Mouse (Mus musculus): ENCODE measurements around the gene Nat14.
"Not testable (repeated sequence)": the region's sequence is repeated elsewhere in the genome, so short reads cannot be mapped to it uniquely, and the experiment has no call there.

Nat14 gene

DNA sequence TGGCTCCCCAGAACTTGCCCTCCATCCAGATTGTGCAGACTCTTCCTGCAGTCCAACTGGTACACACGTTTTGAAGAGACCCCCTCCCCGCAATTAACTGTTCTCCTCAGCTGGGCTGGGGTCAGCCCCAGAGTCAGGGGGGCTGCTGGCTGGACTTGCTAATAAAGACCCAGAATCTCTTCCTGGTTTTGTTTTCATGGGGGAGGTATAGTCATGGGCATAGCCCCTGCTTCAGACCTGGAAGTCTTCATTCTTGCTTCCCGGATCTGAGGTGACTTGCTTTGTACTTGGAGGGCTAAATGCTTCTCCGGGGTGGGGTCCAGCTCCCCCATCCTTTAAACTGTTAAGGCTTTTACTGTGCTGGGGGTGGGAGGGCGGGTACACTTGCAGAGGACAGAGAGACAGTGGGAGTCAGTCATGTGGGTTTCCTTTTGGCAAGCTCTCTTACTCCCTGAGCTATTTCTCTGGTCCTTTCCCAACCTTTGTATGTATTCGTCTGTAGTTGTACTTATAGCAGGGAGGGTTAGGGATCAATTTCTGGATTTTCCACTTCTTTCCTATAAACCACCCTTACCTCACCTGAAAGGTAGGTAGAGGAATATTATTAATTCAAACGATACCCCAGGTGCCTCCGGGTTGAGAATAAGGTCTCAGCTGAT is at the start of gene Nat14:
Gene Nat14 (plus strand): TSS at position 205 of the 659 bp plus-strand sequence.
- DNase-seq: no peak

DNA sequence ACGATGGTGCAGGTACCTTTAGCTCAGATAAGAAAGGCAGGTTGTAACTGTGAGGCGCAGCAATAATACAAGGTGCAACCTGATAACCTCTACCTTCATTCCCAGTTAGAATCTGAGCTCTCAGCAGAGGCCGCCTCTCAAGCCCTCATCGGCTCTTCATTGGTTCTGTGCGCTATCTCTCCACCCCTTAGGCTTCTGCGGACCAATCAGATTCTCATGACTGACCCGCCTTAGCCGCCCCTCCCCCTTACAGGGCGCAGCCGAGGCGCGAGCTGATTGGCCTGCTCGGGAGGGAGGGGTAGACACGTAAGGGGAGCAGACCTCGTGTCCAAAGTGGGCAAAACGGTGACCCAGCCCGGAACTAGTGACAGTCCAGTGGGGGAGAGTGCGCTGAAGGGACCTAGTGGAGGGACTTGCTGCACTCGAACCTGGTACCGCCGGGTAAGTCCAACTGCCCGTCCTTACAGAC is 45.0 kb upstream of the Nat14 start, which contains the start of gene Isoc2a:
Gene Isoc2a (plus strand): TSS at position 401 of the 469 bp plus-strand sequence.
- peak; percentile 95 for DNase-seq

DNA sequence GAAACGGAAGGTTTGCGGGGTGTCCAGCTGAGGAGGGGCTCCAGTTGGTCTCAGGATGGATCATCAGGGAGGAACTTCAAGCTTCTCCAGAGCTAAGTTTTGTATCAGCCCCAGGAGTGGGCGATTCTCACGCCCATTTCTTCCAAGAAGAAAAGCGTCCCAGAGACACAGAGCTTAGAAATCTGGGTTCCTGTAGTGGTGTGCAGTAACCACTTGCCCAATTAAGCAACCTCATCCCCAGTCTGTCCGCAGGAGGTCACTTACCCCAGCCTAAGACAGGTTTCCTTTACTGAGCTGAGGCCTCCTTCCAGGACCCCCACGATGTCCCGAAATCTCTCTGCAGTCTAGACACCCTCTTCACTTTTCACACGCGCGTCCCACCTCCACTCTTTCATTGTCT is 44.6 kb upstream of the Nat14 start:
- DNase-seq: no peak

DNA sequence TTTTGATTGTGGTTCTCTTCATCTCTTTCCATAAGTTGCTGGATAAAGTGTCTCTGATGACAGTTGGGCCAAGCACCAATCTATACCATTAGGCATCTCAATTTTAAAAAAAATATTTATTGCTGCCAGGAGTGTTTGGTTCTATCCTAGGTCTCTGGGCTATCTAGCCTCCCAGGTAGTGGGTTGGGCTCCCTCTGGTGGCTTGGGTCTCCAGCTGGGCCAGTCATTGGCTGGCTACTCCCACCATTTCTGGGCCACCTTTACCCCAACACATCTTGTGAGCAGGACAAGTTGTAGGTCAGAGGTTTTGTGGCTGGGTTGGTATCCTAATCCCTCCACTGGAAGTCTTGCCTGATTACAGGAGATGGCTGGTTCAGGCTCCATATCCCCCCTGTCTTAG is 43.6 kb upstream of the Nat14 start:
- peak; percentile 30 for DNase-seq

DNA sequence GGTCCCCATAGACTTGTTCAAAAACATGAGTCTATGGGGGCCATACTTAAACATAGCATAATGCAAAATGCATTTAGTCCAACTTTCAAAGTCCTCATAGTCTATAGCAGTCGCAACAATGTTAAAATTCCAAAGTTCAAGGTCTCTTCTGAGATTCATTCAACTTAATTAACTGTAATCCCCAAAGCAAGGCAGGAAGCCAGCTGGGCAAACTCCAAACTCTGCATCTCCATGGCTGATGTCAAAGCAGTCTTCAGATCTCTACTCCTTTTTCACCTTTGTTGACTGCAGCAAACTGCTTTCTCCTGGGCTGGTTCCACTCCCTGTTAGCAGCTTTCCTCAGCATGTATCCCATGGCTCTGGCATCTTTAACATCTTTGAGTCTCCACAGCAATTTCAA is 42.8 kb upstream of the Nat14 start:
- not testable (repeated sequence) for DNase-seq

DNA sequence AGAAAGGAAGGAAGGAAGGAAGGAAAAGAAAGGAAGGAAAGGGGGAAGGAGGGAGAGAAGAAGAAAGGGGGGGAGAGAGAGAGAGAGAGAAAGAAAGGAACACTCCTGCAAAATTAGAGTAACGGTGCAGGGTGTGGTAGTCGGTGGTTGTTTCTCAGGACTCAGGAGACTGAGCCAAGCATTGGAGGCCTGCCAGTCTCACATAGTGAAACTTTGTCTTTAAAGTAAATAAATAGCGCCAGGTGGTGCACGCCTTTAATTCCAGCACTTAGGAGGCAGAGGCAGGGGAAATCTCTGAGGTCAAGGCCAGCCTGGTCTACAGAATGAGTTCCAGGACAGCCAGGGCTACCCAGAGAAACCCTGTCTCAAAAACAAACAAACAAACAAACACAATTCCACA is 35.1 kb upstream of the Nat14 start:
- DNase-seq: no peak

DNA sequence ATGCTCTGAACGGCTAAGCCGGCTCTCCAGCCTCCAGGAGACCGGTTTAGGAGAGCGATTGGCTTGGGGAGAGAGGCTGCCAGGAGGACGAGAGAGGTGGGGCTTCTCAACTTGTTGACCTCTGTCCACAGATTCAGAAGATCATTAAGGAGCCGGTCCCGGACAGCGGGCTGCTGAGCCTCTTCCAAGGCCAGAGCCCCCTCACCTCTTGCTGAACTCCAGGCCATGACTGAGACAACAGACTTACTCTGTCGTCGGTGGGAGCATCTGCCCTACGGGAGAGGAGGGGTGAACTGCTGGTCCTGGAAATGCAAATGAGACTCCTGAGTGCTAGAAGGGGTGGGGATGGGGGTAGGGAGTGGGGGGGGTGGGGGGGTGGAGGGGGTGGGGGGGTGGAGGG is 26.6 kb upstream of the Nat14 start:
- no peak for DNase-seq

DNA sequence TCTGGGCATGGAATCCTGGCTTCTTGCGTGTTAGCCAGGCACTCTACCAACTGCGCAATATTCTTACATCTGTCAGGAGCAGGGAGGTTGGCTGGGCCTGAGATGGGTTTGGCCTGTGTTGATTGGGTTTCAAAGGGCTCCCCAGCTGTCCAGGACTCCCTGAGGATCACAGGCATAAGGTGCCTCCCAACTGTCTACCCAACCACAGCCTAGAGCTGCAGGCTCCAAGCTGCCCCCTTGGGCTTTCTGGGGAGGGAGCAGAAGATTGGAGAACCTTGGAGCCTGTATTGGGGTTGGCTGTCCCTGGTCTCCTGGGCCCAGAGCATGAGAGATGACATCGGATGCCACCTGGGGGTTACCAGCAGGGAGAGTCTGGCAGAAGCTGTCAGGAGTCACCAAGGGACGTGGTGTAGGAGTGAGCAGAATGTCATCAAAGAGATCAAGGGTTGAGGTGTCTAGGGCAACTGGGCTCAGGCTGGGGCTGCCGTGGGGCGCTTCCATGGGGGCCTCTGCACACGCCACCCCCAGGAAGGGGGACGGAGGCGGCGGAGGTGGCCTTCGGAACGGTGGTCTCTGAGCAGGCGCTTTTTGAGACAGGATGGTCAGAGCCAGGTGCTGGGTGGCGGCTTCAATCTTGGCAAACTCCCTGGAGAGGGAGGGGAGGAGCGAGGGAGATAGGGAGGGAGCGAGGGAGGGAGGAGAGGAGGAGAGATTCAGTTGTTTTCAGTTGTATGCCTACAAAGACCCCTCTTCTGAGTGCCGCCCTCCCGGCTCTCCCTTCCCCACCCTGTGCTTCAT is 22.8 kb upstream of the Nat14 start:
- no peak for DNase-seq

DNA sequence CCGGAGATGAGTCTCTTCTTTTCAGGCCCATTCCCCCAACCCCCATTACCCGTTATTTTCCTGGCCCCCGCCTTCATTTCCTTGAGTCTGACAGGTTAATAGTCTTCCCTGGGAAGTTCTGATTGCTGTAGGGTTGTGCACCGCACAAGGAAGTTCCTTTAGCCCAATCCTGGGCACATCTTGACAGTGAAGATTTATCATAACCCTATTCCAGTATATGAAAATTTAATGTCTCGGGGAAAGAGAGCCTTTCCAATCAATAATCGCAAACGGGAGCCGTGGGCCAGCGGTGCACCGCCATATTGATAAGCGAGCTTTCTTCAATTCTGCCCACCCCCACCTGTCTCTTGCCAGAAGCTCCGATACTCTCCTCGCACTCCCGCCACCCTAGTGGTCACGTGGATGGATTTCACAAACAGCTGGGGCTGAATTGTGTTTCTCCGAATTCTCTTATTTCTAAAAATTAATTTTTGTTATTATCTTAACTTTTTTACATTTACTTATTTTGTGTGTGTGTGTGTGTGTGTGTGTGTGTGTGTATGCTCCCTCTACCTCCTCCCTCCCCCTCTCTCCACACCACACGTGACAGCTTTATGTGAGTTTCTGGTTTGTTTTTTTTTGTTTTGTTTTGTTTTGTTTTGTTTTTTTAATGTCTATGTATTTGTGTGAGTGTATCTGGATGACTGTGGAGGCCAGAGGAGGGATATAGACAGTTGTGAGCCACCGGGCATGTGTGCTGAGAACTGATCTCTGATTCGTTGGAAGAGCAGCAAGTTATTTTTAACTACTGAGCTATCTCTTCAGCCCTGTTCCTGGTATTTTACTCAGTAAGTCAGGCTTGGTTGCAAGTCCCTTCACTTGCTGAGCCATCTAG is 21.9 kb upstream of the Nat14 start:
- peak; percentile 42 for DNase-seq

DNA sequence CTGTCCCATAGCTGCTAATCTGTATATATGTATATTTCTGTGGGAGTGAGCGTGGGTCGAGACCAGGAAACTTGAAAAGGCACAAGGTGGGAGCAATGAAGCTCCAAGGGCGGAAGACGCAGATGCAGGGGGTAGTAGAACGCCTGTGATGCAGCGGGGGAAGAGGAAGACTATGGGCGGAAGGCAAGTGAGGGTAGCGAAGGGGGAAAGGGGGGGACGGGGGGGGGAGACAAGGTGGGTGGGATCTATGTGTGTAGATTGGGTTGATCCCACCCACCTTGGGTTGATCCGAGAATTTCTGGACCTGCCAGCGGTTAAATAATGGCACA is 21.3 kb upstream of the Nat14 start:
- no peak for DNase-seq

DNA sequence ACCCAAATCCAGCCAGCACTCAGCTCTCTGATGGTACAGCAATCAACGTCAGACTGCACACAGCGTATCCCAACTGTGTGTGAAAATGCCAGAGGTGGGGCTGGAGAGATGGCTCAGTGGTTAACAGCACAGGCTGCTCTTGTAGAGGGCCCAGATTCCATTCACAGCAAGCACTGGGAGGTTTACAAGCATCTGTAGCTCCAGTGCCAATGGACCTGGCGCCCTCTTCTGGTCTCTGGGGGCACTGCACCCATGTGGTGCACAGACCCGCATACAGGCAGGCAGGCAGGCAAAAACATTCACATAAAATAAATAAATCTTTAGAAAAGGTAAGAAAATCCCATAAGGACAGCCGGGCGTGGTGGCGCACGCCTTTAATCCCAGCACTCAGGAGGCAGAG is 20.7 kb upstream of the Nat14 start:
- peak; percentile 36 for DNase-seq

DNA sequence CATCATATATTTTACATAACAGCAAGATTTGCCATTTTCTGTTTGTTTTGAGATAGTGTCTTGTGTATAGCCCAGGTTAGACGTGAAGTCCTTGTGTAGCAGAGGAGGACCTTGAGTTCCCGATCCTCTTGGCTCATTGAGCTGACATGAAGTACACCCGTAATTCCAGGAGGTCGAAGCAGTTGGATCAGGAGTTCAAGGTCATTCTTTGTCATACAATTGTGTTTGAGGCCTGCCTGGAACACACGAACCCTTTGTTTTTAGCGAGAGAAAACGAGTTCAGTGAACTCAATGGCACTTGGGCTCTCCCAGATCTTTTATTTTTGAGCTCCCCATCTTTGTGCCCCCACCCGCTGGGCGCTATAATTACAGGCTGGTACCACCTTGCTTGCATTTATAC is 19.4 kb upstream of the Nat14 start:
- DNase-seq: no peak

DNA sequence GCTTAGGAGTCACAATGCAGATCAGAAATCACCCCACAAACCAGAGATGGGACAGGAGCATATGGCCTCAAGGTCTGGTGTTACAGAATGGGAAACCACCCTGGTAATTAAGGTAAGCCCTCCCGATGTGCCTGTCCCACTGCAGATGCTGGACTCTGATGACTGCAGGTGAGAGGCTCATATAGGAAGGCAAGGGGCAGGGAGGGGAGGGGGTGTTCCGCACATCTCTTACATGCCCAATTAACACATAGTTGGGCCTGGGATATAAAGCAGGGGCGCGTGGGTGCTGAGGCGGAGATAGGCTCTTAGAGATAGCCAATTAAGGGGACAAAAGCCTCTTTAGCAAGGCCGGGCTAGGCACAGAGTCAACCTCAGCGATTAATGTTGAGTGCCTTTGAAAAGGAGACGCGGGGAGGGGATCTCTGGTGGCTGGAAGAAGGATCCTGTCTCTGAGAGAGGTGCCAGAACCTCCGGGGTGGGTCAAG is 15.3 kb upstream of the Nat14 start, which contains the start of gene Gm36210:
Gene Gm36210 (minus strand): TSS at position 51 of the 485 bp plus-strand sequence.
- no peak for DNase-seq

DNA sequence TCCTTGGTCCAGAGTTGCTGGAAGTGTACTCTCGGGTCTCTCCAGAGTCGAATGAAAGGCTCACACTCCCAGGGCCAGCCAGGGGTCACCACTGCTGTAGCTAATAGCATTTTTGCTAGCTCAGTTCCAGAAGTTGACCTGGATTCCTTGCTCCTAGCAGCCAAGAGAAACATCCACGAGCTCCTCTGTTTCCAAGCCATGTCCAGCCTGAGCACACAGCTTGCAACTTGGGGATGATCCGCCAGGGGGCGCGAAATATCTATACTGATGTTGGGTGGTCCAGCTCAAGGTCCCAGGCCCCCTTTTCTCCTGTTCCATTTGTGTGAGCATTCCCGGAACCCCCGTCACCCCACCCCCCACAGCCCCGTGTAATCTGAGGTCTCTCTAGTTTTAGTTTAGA is 10.3 kb upstream of the Nat14 start:
- peak; percentile 80 for DNase-seq

DNA sequence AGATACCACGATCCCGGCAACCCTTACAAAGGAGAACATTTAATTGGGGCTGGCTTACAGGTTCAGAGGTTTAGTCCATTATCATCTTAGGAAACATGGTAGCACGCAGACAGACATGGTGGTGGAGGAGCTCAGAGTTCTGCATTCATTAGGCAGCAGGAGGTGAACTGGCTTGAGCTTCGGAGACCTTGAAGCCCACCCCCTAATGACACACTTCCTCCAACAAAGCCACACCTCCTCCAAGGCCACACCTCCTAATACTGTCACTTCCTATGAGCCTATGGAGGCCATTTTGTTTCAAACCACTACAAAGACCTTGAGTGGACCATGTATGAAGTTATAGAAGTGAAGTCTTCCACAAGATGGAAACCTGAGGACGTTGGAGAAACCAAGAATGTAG is 9.6 kb upstream of the Nat14 start:
- no peak for DNase-seq

DNA sequence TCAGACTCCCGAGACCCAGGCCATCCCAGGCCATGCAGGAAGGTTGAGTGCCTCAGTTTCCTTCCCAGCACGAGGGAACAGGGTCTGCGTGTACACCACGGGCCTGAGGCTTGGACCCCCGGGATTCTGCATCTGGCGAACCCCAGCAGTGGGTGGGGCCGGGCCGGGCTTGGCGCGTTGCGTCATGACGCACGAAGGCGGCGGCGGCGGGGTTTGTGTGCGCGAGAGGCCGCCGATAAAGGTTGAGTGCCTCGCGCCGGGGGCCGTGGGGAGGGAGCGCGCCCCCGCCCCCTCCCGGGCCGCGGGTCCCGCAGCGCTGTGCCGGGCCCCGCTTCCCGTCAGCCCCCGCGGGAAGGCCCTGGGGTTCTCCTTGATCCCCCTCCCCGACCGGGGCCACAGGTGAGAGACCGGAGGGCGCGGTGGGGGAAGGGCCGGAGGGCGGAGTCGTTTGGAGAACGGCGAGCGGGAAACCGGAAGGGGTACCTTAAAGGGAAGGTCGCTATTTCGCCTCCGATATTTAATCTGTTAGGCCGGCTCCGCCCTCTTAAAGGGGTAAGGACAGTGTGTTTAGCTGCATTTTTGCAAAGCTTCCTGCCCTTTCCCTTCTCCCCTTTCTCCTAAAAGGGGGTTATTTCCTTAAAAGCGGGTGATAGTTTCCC is 6.7 kb upstream of the Nat14 start, which contains the start of gene Zfp628:
Gene Zfp628 (plus strand): TSS at position 211 of the 659 bp plus-strand sequence.
- peak; percentile 97 for DNase-seq

DNA sequence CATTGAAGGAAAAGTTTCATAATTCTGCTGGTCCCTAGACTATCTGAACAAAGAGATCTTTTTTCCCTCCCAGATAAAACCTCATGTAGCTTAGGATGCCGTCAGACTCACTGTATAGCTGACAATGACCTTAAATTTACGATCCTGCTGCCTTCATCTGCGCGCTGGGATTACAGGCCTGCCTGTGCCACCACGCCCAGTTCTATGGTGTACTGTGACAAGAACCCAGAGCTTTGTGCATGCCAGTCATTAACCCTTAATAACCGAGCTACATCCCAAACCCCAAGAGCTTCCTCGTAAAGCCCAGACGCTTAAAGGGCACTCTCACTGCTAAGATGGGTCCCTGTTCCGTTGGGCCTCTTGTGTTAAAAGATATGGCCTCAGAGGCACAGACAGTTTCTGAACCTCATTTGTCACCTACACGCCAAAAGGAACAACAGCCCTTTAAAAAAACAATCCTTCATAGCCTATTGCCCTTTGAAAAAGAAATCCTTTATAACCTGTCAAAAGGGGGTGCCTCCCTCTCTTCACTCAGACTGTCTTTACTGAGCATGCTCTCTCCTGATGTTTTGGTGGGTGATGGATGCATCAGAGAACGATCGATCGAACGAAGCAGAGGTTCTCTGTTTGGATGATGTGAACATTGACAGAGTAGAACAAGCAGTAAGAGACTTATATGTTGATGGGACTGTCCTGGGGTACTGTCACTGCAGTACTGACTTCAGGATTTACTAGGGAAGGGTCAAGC is 6.0 kb upstream of the Nat14 start:
- peak; percentile 48 for DNase-seq

DNA sequence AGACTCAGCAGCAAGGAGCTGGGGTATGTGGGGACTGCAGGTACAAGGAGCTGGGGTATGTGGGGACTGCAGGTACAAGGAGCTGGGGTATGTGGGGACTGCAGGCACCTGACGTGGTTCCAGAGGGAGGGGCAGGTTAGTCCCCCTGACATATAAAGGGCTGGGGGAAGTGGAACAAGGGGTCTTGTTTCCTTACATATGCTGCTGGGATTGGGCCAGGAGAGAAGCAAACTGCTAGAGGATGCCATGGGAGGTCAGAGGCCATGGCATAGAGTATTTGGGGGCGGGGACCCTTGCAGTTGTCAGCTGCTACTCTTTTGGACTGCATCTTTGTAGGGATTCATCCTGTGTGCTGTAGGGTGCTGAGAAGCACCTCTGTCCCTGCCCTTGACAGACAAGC is 4.3 kb upstream of the Nat14 start:
- DNase-seq: no peak

DNA sequence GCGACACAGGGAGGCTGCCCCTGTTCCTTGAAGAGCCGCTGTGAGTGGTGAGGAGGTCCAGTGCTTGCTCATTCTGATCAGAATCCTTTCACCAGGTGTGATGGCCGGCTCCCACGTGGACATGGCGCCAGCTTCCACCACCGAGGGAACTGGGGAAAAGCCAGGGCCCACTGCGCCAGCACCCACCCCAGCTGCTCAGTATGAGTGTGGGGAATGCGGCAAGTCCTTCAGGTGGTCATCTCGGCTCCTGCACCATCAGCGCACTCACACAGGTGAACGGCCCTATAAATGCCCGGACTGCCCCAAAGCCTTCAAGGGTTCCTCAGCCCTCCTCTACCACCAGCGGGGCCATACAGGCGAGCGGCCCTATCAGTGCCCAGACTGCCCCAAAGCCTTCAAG is 3.1 kb upstream of the Nat14 start:
- no peak for DNase-seq

DNA sequence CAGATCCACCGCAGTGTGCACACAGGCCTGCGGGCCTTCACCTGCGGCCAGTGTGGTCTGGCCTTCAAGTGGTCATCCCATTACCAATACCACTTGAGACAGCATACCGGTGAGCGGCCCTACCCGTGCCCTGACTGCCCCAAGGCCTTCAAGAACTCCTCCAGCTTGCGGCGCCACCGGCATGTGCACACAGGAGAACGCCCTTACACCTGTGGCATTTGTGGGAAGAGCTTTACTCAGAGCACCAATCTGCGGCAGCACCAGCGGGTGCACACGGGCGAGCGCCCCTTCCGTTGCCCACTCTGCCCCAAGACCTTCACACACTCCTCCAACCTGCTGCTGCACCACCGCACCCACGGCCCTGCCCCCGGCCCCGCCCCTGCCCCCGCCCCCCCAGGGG is 2.7 kb upstream of the Nat14 start:
- DNase-seq: no peak

DNA sequence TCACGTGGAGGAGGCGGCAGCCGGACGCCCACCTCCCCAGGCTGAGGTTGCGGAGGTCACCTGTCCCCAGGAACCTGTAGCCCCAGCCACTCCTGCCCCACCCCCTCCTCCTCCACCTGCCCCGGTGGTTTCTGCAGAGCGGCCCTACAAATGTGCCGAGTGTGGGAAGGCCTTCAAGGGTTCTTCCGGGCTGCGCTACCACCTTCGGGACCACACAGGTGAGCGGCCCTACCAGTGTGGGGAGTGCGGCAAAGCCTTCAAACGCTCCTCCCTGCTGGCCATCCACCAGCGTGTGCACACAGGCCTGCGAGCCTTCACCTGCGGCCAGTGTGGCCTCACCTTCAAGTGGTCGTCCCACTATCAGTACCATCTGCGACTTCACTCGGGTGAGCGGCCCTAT is 1.9 kb upstream of the Nat14 start:
- DNase-seq: no peak

DNA sequence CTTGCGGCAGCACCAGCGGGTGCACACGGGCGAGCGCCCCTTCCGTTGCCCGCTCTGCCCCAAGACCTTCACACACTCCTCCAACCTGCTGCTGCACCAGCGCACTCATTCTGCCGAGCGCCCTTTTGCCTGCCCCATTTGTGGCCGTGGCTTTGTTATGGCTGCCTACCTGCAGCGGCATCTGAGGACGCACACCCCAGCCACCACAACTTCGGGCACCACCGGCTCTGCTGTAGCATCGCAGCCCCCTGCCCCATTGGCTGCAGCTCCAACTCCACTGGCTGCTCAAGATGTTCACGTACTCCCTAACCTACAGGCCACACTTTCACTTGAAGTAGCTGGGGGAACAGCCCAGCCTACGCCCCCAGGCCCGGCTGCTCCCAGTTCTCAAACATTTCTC is 1.3 kb upstream of the Nat14 start:
- DNase-seq: no peak
